Mouse (Mus musculus) heart, embryonic 12.5 days (tissue): ENCODE results near the gene Gdf10. TPM values are rescaled to one million over a fixed set of nuclear protein-coding genes. Genes with fewer than 3 reads are reported as not detected.

Source experiments
- ATAC-seq: fragments of 200-750 bp; cut with Nextera tagmentation; 2 replicates; pipeline ENCODE4 v1.8.0; 2017; ENCODE audit warnings: moderate TSS enrichment, moderate library complexity; ENCODE audit not compliant: insufficient number of reproducible peaks, low FRiP score
- H3K27ac ChIP-seq: fragments of 300-500 bp; sonication (generic); 2 replicates; pipeline ENCODE4 v1.5.1; 2016; ENCODE audit warnings: mild to moderate bottlenecking, moderate library complexity; ENCODE audit not compliant: poor library complexity, severe bottlenecking
- H3K27me3 ChIP-seq: fragments of 300-500 bp; sonication (generic); replicated peaks from 2 replicates; pipeline ENCODE4 v1.6.1; 2016; ENCODE audit warnings: mild to moderate bottlenecking, moderate library complexity
- H3K36me3 ChIP-seq: fragments of 300-500 bp; sonication (generic); 2 replicates; pipeline ENCODE4 v1.6.1; 2016; ENCODE audit warnings: mild to moderate bottlenecking, moderate library complexity
- H3K4me1 ChIP-seq: fragments of 300-500 bp; sonication (generic); replicated peaks from 2 replicates; pipeline ENCODE4 v1.6.1; 2016; ENCODE audit warnings: mild to moderate bottlenecking
- H3K4me2 ChIP-seq: fragments of 300-500 bp; sonication (generic); 2 replicates; pipeline ENCODE4 v1.6.1; 2016; ENCODE audit warnings: mild to moderate bottlenecking, moderate library complexity
- H3K4me3 ChIP-seq: fragments of 300-500 bp; sonication (generic); 2 replicates; pipeline ENCODE4 v1.5.1; 2016; ENCODE audit warnings: mild to moderate bottlenecking
- H3K9ac ChIP-seq: fragments of 300-500 bp; sonication (generic); 2 replicates; pipeline ENCODE4 v1.6.1; 2016; ENCODE audit warnings: mild to moderate bottlenecking, moderate library complexity
- H3K9me3 ChIP-seq: fragments of 300-500 bp; sonication (generic); replicated peaks from 2 replicates; pipeline ENCODE4 v1.6.1; 2016; ENCODE audit warnings: mild to moderate bottlenecking, moderate library complexity
- WGBS: fragments of 180-500 bp; shearing (Covaris S2); methylation state at CpG from one replicate; pipeline ENCODE4 v1.1.7; 2016; 5-methylcytosine and 5-hydroxymethylcytosine counted together
- polyA plus RNA-seq: library from polyadenylated mRNA; unstranded; fragments of >200 nt; fragmentation: Nextera tagmentation; extraction: Ambion mirVana; gene quantifications from 2 replicates; pipeline ENCODE4 v1.2.1, GENCODE M21; 2016

The Gdf10 gene
- 1.3 and 1.5 TPM in 2 replicates for polyA plus RNA-seq

DNA sequence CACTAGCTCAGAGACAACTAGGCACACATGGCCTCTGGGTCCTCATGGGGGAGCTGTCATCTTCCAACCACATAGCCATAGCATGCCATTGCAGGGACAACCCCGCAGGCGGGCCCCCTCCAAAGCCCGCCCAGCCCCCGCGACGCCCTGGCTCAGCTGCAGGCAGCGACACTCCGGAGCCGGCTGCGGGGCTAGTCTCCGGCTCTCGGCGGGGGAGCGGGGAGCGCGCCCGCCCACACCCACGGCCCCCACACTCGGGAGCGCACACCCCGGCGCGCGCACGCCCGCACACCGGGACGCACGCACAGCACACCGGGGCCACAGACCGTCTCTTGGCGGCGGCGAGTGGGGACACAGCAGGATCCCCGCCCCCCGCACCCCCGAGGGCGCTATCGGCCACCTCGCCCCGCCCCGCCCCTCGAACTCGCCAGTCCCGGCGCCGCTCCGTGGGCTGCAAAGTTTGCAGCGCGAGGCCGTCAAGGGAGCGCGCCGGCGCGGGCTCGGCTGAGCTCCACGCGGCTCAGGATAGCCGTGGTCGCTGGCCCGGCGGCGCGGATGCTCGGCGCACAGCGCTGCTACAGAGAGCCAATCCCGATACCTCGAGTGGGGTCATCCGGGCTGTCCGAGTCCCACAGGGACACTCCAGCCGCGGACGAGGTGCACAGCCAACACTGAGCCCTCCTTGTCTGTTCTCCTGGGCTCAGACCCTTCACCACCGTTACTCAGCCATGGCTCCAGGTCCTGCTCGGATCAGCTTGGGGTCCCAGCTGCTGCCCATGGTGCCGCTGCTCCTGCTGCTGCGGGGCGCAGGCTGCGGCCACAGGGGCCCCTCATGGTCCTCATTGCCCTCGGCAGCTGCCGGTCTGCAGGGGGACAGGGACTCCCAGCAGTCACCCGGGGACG, at the start of gene Gdf10:
Gene Gdf10 (plus strand): TSS at position 420 of the 903 bp plus-strand sequence.
- Histone ChIP-seq H3K9ac (peak within 1 kb of the TSS; percentile 60), H3K4me3 (peak within 1 kb of the TSS; percentile 61), H3K27ac (no peak within 1 kb of the TSS), H3K36me3 (no peaks in the 10 kb centered on the region), H3K4me1 (0 out of 2 replicates have a peak, but pooled peaks cover 4% of the 10 kb centered on the region), H3K9me3 (no peaks in the 10 kb centered on the region), H3K4me2 (peak within 1 kb of the TSS; percentile 98), H3K27me3 (peaks cover 88% of the 10 kb centered on the region)
- ATAC-seq, result peak; percentile 69
- under 1% methylated on average over 85 of the region's 85 CpGs for WGBS

DNA sequence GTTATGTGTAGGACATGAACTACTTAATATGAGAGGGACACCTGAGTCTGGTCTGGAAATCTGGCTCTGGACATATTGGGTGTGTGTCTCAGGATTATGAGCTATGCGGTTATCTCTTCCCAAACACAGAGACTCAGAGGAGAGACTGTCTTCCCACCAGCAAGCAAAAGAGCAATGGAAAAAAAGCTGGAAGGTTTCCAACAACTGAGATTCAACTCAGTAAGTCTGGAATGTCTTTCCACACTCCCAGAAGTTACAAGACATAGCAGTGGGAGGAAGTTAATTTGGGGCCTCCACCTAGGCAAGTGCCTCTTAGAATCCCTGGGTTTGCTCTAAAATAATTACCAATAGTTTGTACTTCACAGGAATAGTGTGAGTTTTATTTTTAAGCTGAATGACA, 44.6 kb upstream of the Gdf10 start:
- WGBS, result 29% methylated on average over 1 of the region's 1 CpGs
- ATAC-seq, result 0 out of 2 replicates have a peak, but pooled peaks have one; percentile 29

GRCm38 (mm10) chr14:33880236-33880635, 43.2 kb upstream of the Gdf10 start:
- H3K4me2 ChIP-seq, result no peak overlapping the region
- no peaks in the 10 kb centered on the region for H3K36me3 ChIP-seq
- 61% methylated on average over 3 of the region's 3 CpGs for WGBS
- peaks cover 10% of the 10 kb centered on the region; the same call in 1 of the 2 replicates for H3K27me3 ChIP-seq
- ATAC-seq, result no peak
- no peaks in the 10 kb centered on the region for H3K9me3 ChIP-seq
- H3K4me1 ChIP-seq, result peaks cover 15% of the 10 kb centered on the region
- no peak overlapping the region for H3K9ac ChIP-seq
- H3K27ac ChIP-seq, result no peak overlapping the region
- no peak overlapping the region for H3K4me3 ChIP-seq

More for the DNA sequence above, 44.6 kb upstream of the Gdf10 start:
- H3K4me3 ChIP-seq, result no peak overlapping the region
- no peak overlapping the region for H3K9ac ChIP-seq
- no peaks in the 10 kb centered on the region for H3K9me3 ChIP-seq
- H3K4me1 ChIP-seq, result peaks cover 12% of the 10 kb centered on the region
- no peaks in the 10 kb centered on the region for H3K36me3 ChIP-seq
- no peak overlapping the region for H3K27ac ChIP-seq
- H3K27me3 ChIP-seq, result peaks cover 10% of the 10 kb centered on the region; the same call in 1 of the 2 replicates
- no peak overlapping the region for H3K4me2 ChIP-seq

- H3K4me1 ChIP-seq, result peaks cover 15% of the 10 kb centered on the region
- no peak overlapping the region for H3K27ac ChIP-seq
- ATAC-seq, result no peak
- no peak overlapping the region for H3K4me3 ChIP-seq
- no peak overlapping the region for H3K4me2 ChIP-seq
- no peak overlapping the region for H3K9ac ChIP-seq
- no peaks in the 10 kb centered on the region for H3K36me3 ChIP-seq
- 77% methylated on average over 3 of the region's 3 CpGs for WGBS
- H3K9me3 ChIP-seq, result no peaks in the 10 kb centered on the region
- H3K27me3 ChIP-seq, result peaks cover 7% of the 10 kb centered on the region; the same call in 1 of the 2 replicates
Measured at GRCm38 (mm10) chr14:33881471-33881870, 41.9 kb upstream of the Gdf10 start.

DNA sequence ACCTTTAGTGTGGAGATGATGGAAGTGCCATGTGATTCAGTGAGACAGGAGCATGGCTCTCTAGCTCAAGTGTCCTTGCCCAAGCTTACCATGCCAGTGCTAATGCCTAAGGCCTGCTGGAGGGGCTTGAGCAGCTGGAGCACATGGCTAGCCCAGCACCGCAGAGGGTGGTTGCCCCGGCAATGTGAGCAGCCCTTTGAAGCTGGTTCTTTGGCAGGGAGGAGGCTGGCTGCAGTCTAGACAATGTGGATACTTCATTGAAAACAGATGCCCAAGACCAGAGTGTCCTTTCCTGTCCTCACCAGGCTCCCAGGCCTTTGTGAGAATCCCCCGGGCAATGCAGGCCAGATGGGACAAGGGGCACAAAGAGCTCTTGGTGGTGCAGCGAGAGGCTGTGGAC, 40.3 kb upstream of the Gdf10 start:
- ATAC-seq, result no peak
- H3K9ac ChIP-seq, result no peak overlapping the region
- no peaks in the 10 kb centered on the region for H3K9me3 ChIP-seq
- no peaks in the 10 kb centered on the region for H3K36me3 ChIP-seq
- peaks cover 7% of the 10 kb centered on the region; the same call in 1 of the 2 replicates for H3K27me3 ChIP-seq
- H3K27ac ChIP-seq, result no peak overlapping the region
- WGBS, result 82% methylated on average over 4 of the region's 4 CpGs
- peaks cover 16% of the 10 kb centered on the region for H3K4me1 ChIP-seq
- no peak overlapping the region for H3K4me2 ChIP-seq
- H3K4me3 ChIP-seq, result no peak overlapping the region

- Histone ChIP-seq H3K4me3 (no peak overlapping the region), H3K4me2 (no peak overlapping the region), H3K9me3 (no peaks in the 10 kb centered on the region), H3K9ac (no peak overlapping the region), H3K27me3 (peaks cover 13% of the 10 kb centered on the region; the same call in 1 of the 2 replicates), H3K36me3 (no peaks in the 10 kb centered on the region), H3K27ac (no peak overlapping the region), H3K4me1 (peaks cover 13% of the 10 kb centered on the region; the same call in 1 of the 2 replicates)
- ATAC-seq, result no peak
- WGBS, result 77% methylated on average over 11 of the region's 11 CpGs
Measured at GRCm38 (mm10) chr14:33885466-33885865, 37.9 kb upstream of the Gdf10 start.

DNA sequence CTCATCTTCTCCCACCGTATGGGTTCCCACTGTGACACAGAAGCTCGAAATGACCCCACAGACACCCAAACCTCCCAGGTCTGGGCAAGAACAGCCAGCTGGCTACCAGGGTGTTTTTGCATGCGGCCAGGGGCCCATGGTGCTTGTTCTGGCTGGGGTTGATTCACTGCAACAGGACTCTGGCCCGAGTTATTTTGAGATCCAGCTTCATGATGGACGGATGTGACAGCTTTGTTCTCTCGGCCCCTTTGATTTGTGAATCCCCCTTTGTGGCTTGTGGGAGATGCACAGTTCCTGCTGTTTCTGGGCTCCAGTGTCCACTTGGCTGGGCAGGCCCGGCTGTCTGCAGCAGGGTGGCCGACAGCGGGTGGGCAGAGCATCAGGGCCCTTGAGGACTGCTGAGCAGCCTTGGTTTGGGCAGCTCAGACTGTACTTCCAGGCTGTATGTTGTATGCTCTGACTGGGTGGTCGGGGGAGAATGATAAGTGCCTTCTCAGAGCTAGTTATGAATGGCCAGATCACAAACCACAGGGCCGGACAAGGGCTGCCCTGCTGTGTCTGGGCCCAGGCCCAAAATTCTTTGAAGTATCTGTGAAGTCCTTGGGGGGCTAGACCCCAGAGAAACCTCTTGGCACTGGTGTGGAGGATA, 34.9 kb upstream of the Gdf10 start:
- H3K9ac ChIP-seq, result no peak overlapping the region
- H3K36me3 ChIP-seq, result no peaks in the 10 kb centered on the region
- H3K27me3 ChIP-seq, result 0 out of 2 replicates have a peak, but pooled peaks cover 10% of the 10 kb centered on the region
- H3K4me2 ChIP-seq, result no peak overlapping the region
- no peaks in the 10 kb centered on the region for H3K9me3 ChIP-seq
- peaks cover 13% of the 10 kb centered on the region; the same call in 1 of the 2 replicates for H3K4me1 ChIP-seq
- 69% methylated on average over 11 of the region's 11 CpGs for WGBS
- no peak overlapping the region for H3K27ac ChIP-seq
- no peak overlapping the region for H3K4me3 ChIP-seq
- no peak for ATAC-seq

DNA sequence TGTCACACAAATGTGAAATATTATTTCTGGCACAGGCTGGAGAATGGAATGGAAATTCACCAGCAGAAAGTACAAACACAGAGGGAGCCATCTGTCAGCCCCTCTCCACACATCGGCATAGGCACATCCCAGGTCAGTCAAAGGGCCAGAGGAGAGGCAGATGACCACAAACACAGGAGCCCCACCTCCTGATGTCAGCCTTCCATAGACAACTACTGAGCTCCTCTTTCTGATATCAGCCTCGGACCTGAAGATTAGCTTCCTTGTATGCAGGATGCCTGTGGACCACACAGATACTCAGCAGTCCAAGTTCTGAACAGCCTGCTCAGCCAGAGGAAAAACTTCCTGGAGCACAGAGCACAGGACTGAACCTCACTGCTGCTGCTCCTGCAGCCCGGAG, 33.4 kb upstream of the Gdf10 start:
- Histone ChIP-seq H3K4me3 (no peak overlapping the region), H3K4me2 (no peak overlapping the region), H3K27me3 (peaks cover 17% of the 10 kb centered on the region; the same call in 1 of the 2 replicates), H3K4me1 (peaks cover 10% of the 10 kb centered on the region; the same call in 1 of the 2 replicates), H3K9ac (no peak overlapping the region), H3K27ac (no peak overlapping the region), H3K9me3 (no peaks in the 10 kb centered on the region), H3K36me3 (no peaks in the 10 kb centered on the region)
- peak; percentile 57 for ATAC-seq
- WGBS, result 47% methylated on average over 3 of the region's 3 CpGs

DNA sequence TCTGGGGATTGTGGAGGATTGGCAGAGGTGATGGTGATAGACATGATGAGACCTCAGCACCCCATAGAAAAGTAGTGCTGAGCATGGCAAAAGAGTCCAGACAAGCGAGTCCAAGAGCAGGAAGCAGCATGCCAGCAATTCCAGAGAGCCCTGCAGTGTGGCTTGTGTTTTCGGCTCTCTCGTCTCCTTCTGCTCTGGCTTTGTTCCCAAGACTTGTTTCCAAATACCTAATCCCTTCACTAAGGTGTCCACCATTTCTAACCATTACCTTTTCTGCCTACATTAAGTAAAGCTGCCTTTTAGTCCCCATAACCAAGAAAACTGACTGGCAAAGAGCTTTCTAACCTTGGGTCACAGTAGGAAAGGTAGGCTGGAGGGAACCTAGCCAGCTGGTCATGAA, 31.9 kb upstream of the Gdf10 start:
- no peak overlapping the region for H3K4me2 ChIP-seq
- H3K36me3 ChIP-seq, result no peaks in the 10 kb centered on the region
- H3K9ac ChIP-seq, result no peak overlapping the region
- no peak for ATAC-seq
- no peak overlapping the region for H3K27ac ChIP-seq
- no peak overlapping the region for H3K4me3 ChIP-seq
- H3K4me1 ChIP-seq, result peaks cover 11% of the 10 kb centered on the region
- H3K27me3 ChIP-seq, result peaks cover 17% of the 10 kb centered on the region; the same call in 1 of the 2 replicates
- 80% methylated on average over 3 of the region's 3 CpGs for WGBS
- no peaks in the 10 kb centered on the region for H3K9me3 ChIP-seq

DNA sequence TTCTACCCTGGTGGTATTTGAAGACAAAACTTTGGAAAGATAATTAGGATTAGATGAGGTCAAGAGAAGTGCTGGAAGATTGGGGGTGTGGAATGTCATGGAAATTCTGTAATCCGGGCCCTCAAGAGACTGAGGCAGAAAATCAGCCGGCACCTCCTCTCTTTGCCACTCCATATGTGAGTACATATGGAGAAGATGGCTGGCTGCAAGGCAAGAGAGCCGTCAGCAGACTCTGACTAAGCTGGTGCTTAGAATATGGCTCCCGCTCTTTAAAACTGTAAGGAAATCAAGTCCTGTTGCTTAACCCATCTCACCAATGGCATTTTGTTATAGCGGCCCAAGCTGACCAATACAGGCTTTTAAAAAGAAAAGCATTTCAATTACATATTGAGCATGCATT, 27.6 kb upstream of the Gdf10 start:
- Histone ChIP-seq H3K9ac (no peak overlapping the region), H3K4me1 (peaks cover 14% of the 10 kb centered on the region), H3K4me2 (no peak overlapping the region), H3K4me3 (no peak overlapping the region), H3K27ac (no peak overlapping the region), H3K27me3 (peaks cover 15% of the 10 kb centered on the region; the same call in 1 of the 2 replicates), H3K9me3 (no peaks in the 10 kb centered on the region), H3K36me3 (no peaks in the 10 kb centered on the region)
- WGBS, result 80% methylated on average over 5 of the region's 5 CpGs
- ATAC-seq, result no peak
